Mouse (Mus musculus) hindbrain, embryonic 15.5 days (tissue): ENCODE results near the gene Prss48. TPM values are rescaled to one million over a fixed set of nuclear protein-coding genes. Genes with fewer than 3 reads are reported as not detected.

ENCODE experiments used
- ATAC-seq: fragments of 200-750 bp; cut with Nextera tagmentation; 2 replicates; pipeline ENCODE4 v1.8.0; 2017; ENCODE audit warnings: low read depth, moderate number of reproducible peaks, moderate TSS enrichment; ENCODE audit not compliant: low FRiP score
- H3K27ac ChIP-seq: fragments of 300-500 bp; sonication (generic); replicated peaks from 2 replicates; pipeline ENCODE4 v1.5.1; 2015; ENCODE audit warnings: mild to moderate bottlenecking, inconsistent platforms
- H3K27me3 ChIP-seq: fragments of 300-500 bp; sonication (generic); 2 replicates; pipeline ENCODE4 v1.6.1; 2015; ENCODE audit warnings: control low read depth, inconsistent platforms
- H3K36me3 ChIP-seq: fragments of 300-500 bp; sonication (generic); 2 replicates; pipeline ENCODE4 v1.6.1; 2015; ENCODE audit warnings: control low read depth, inconsistent platforms
- H3K4me1 ChIP-seq: fragments of 300-500 bp; sonication (generic); replicated peaks from 2 replicates; pipeline ENCODE4 v1.6.1; 2015; ENCODE audit warnings: control low read depth, inconsistent platforms
- H3K4me2 ChIP-seq: fragments of 300-500 bp; sonication (generic); 2 replicates; pipeline ENCODE4 v1.6.1; 2015; ENCODE audit warnings: moderate library complexity, mild to moderate bottlenecking, inconsistent platforms
- H3K4me3 ChIP-seq: fragments of 300-500 bp; sonication (generic); 2 replicates; pipeline ENCODE4 v1.5.1; 2015; ENCODE audit warnings: mild to moderate bottlenecking, inconsistent platforms
- H3K9ac ChIP-seq: fragments of 300-500 bp; sonication (generic); 2 replicates; pipeline ENCODE4 v1.6.1; 2015; ENCODE audit warnings: inconsistent platforms
- H3K9me3 ChIP-seq: fragments of 300-500 bp; sonication (generic); 2 replicates; pipeline ENCODE4 v1.6.1; 2016; ENCODE audit warnings: control low read depth, inconsistent platforms
- WGBS: fragments of 180-500 bp; shearing (Covaris S2); methylation state at CpG from one replicate; pipeline ENCODE4 v1.1.7; 2015; 5-methylcytosine and 5-hydroxymethylcytosine counted together
- polyA plus RNA-seq: library from polyadenylated mRNA; unstranded; fragments of >200 nt; fragmentation: Nextera tagmentation; extraction: Ambion mirVana; gene quantifications from 2 replicates; pipeline ENCODE4 v1.2.1, GENCODE M21; 2015

The Prss48 gene
- polyA plus RNA-seq, 1 experiment from 2014 or later = not detected

DNA sequence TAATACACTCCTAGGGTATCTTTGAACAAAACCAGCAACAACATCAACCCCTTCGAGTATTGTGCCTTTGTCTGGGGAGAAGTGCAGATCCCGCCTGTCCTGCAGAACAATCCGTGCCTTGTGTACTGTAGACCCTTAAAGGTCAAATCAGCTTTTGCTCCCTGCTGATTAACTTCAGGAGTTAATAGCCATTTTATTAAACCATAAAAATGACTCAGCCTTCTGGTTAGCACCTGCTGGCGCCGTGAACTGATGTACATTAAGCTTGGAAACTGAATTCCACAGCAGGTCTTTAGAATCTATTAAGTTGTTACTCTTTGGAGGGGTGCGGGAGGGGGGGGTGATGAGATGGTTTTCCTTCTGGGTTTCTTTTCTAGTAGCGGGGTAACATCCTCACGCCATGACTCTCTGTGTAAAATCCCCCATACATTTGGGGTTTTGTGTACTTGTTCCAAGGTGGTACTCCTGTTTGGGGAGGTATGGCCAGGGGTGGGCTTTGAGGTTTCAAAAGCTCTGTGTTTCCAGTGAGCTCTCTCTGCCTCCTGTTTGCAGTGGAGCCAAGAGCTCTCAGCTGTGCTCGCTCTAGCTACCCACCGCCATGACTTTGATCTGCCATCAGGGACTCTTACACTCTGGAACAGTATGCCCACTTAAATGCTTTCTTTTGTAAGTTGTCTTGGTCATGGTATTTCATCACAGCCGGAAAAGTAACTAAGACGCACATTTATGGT lies 21.9 kb upstream of the Prss48 start:
- no peak overlapping the region for H3K4me3 ChIP-seq
- ATAC-seq = no peak
- no peaks in the 10 kb centered on the region for H3K4me1 ChIP-seq
- 80% methylated on average over 12 of the region's 12 CpGs for WGBS
- no peaks in the 10 kb centered on the region for H3K36me3 ChIP-seq
- H3K9me3 ChIP-seq = no peaks in the 10 kb centered on the region
- H3K9ac ChIP-seq = no peak overlapping the region
- H3K27ac ChIP-seq = no peak overlapping the region
- H3K27me3 ChIP-seq = no peaks in the 10 kb centered on the region
- no peak overlapping the region for H3K4me2 ChIP-seq

DNA sequence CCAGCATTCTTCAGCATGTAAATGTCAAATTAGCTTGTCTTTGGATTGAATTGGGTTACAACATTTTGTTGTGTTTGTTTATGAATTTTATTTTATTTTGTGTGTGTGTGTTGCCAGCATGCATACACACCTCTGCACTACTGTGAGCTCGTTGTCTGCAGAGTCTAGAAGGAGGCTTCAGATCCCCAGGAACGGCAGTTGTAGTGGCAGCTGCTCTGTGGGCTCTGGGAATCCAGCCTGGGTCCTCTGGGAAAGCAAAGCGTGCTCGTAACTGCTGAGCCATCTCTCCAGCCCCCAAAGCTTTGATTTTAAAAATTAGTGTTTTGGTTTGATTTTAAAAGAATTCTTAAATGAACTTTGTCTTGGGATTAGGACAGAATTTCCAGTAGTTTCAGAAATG lies 19.4 kb upstream of the Prss48 start:
- Histone ChIP-seq H3K9ac (no peak overlapping the region), H3K4me1 (no peaks in the 10 kb centered on the region), H3K4me2 (no peak overlapping the region), H3K9me3 (no peaks in the 10 kb centered on the region), H3K36me3 (no peaks in the 10 kb centered on the region), H3K27me3 (no peaks in the 10 kb centered on the region), H3K27ac (no peak overlapping the region), H3K4me3 (no peak overlapping the region)
- no peak for ATAC-seq
- WGBS = 80% methylated on average over 4 of the region's 4 CpGs

DNA sequence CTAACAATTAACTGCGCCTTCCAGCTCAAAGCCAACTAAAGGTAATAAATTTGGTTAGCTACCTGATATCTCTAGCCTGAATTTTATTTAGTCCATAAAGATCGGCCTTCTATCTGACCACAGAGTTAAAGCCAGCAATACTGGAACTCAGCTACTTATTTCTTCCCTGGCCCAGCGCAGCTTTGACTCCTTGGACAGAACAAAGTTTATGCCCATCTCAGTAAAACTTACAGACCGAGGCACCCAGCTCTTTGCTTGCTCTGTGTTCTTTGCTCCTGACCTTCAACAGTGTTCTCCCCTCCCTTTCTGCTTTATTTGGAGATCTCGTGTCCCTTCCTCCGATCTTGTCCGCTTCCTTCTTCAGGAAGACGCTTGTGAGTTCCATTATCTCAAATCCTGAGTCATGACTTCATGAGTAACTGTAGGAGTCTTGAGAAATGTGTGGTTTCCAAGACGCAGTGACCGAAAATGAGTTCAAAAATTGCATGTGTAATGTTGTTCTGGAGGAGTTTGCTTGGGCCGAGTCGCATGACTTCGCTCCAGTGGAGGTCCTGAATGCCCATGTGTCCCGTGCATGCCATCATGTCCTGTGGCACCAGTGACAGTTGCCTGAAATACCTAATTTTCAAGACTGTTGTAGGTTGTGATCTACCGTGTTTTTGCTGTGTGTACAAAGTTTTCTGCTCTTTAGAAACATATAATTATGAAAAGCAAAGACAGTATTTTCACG lies 18.8 kb upstream of the Prss48 start:
- no peak overlapping the region for H3K4me2 ChIP-seq
- no peak overlapping the region for H3K27ac ChIP-seq
- 93% methylated on average over 16 of the region's 16 CpGs for WGBS
- no peaks in the 10 kb centered on the region for H3K9me3 ChIP-seq
- no peaks in the 10 kb centered on the region for H3K27me3 ChIP-seq
- no peak overlapping the region for H3K4me3 ChIP-seq
- ATAC-seq = no peak
- H3K36me3 ChIP-seq = no peaks in the 10 kb centered on the region
- no peaks in the 10 kb centered on the region for H3K4me1 ChIP-seq
- no peak overlapping the region for H3K9ac ChIP-seq

- 75% methylated on average over 8 of the region's 8 CpGs for WGBS
- Histone ChIP-seq H3K4me3 (no peak overlapping the region), H3K9ac (no peak overlapping the region), H3K27me3 (no peaks in the 10 kb centered on the region), H3K4me2 (no peak overlapping the region), H3K27ac (no peak overlapping the region), H3K9me3 (no peaks in the 10 kb centered on the region), H3K36me3 (no peaks in the 10 kb centered on the region), H3K4me1 (no peaks in the 10 kb centered on the region)
- ATAC-seq = no peak
These were observed 15.2 kb upstream of the Prss48 start for GRCm38 (mm10) chr3:86017484-86017883.

GRCm38 (mm10) chr3:86016965-86017364 lies 14.7 kb upstream of the Prss48 start:
- Histone ChIP-seq H3K9me3 (no peaks in the 10 kb centered on the region), H3K27me3 (no peaks in the 10 kb centered on the region), H3K4me3 (no peak overlapping the region), H3K4me1 (no peaks in the 10 kb centered on the region), H3K4me2 (no peak overlapping the region), H3K27ac (no peak overlapping the region), H3K36me3 (no peaks in the 10 kb centered on the region), H3K9ac (no peak overlapping the region)
- 95% methylated on average over 1 of the region's 1 CpGs for WGBS
- ATAC-seq = no peak

- H3K4me2 ChIP-seq = no peak overlapping the region
- H3K4me1 ChIP-seq = no peaks in the 10 kb centered on the region
- no peaks in the 10 kb centered on the region for H3K27me3 ChIP-seq
- ATAC-seq = no peak
- H3K9me3 ChIP-seq = no peaks in the 10 kb centered on the region
- no peaks in the 10 kb centered on the region for H3K36me3 ChIP-seq
- H3K27ac ChIP-seq = no peak overlapping the region
- H3K9ac ChIP-seq = no peak overlapping the region
- WGBS = 83% methylated on average over 10 of the region's 10 CpGs
- no peak overlapping the region for H3K4me3 ChIP-seq
These were observed 11.5 kb upstream of the Prss48 start for GRCm38 (mm10) chr3:86013837-86014236.

- Histone ChIP-seq H3K4me2 (no peak overlapping the region), H3K36me3 (no peaks in the 10 kb centered on the region), H3K4me3 (no peak overlapping the region), H3K4me1 (no peaks in the 10 kb centered on the region), H3K27me3 (no peaks in the 10 kb centered on the region), H3K9ac (no peak overlapping the region), H3K27ac (no peak overlapping the region), H3K9me3 (no peaks in the 10 kb centered on the region)
- no peak for ATAC-seq
- 63% methylated on average over 3 of the region's 3 CpGs for WGBS
These were observed 9.5 kb upstream of the Prss48 start for GRCm38 (mm10) chr3:86011833-86012232.

DNA sequence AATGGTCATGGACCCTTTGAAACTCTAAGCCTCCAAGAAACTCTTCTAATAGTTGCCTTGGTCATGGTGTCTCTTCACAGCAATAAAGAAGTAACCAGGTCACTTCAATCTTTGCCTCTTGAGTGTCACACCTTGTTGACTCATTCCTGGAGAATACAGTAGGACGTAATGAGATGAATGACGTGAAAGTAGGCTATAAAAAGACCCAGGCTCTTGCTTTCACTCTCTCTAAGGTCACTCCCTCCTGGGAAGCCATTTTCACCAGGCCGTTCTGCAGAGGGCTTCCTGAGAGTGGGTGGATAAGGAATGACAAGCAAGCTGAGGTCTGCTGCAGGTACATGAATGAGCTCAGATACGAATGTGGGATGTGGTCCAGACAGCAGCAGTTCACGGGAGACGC lies 9.1 kb upstream of the Prss48 start:
- no peak overlapping the region for H3K9ac ChIP-seq
- H3K36me3 ChIP-seq = no peaks in the 10 kb centered on the region
- no peak overlapping the region for H3K27ac ChIP-seq
- H3K4me2 ChIP-seq = no peak overlapping the region
- H3K4me1 ChIP-seq = no peaks in the 10 kb centered on the region
- H3K4me3 ChIP-seq = no peak overlapping the region
- WGBS = 86% methylated on average over 6 of the region's 6 CpGs
- H3K9me3 ChIP-seq = no peaks in the 10 kb centered on the region
- no peaks in the 10 kb centered on the region for H3K27me3 ChIP-seq
- ATAC-seq = no peak

DNA sequence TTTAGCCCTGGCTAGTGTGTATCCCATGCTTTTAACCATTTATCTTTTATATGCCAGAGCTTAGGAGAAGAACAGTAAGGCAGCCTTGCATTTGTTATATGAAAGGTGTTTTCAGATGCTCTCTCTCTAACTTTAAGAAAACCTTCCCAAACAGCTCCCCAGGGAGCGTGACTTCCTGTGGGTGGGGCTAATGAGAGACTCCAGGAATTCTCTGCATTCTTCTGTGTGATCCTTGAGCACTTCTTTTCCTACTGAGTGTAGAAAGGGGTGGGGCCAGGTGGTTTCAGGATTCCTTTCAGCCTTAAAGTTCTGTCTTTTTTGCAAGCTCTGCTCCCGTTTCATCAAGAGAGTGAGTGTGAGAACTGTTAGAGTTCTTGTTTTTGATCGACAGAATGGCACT lies 8.3 kb upstream of the Prss48 start:
- 75% methylated on average over 3 of the region's 3 CpGs for WGBS
- no peak overlapping the region for H3K4me2 ChIP-seq
- no peaks in the 10 kb centered on the region for H3K4me1 ChIP-seq
- H3K27ac ChIP-seq = no peak overlapping the region
- no peak overlapping the region for H3K9ac ChIP-seq
- H3K36me3 ChIP-seq = no peaks in the 10 kb centered on the region
- H3K27me3 ChIP-seq = no peaks in the 10 kb centered on the region
- ATAC-seq = no peak
- no peaks in the 10 kb centered on the region for H3K9me3 ChIP-seq
- H3K4me3 ChIP-seq = no peak overlapping the region

- ATAC-seq = no peak
- Histone ChIP-seq H3K4me1 (no peaks in the 10 kb centered on the region), H3K36me3 (no peaks in the 10 kb centered on the region), H3K4me2 (no peak overlapping the region), H3K9me3 (no peaks in the 10 kb centered on the region), H3K4me3 (no peak overlapping the region), H3K27me3 (no peaks in the 10 kb centered on the region), H3K9ac (no peak overlapping the region), H3K27ac (no peak overlapping the region)
- 91% methylated on average over 10 of the region's 10 CpGs for WGBS
These were observed 2.5 kb upstream of the Prss48 start for GRCm38 (mm10) chr3:86004751-86005150.

DNA sequence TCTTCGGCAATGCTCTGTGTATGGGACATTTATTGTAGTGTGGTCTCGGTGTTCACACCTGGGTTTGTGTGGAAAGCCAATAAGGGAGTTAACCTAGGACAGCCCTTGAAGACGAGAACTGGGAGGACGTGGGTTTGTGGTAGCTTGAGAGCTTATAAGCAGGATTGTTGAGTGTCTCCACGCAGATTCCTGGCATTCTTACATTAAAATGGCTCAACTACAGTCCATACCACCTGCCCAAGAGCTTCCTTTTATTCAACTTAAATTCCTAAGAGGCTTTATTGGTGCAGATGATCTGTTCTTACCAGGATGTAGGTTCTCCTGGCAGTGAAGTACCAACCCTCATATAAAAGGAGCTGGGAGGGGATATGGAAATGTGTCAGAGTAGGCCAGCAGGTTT lies 649 bp upstream of the Prss48 start:
- H3K4me3 ChIP-seq = no peak overlapping the region
- H3K36me3 ChIP-seq = no peaks in the 10 kb centered on the region
- H3K9me3 ChIP-seq = no peaks in the 10 kb centered on the region
- ATAC-seq = no peak
- no peak overlapping the region for H3K4me2 ChIP-seq
- no peak overlapping the region for H3K27ac ChIP-seq
- no peaks in the 10 kb centered on the region for H3K27me3 ChIP-seq
- 92% methylated on average over 5 of the region's 5 CpGs for WGBS
- H3K4me1 ChIP-seq = no peaks in the 10 kb centered on the region
- H3K9ac ChIP-seq = no peak overlapping the region

- WGBS = 94% methylated on average over 3 of the region's 3 CpGs
- no peak for ATAC-seq
- no peak overlapping the region for H3K4me3 ChIP-seq
- no peaks in the 10 kb centered on the region for H3K36me3 ChIP-seq
- no peaks in the 10 kb centered on the region for H3K9me3 ChIP-seq
- H3K27ac ChIP-seq = no peak overlapping the region
- H3K9ac ChIP-seq = no peak overlapping the region
- H3K4me2 ChIP-seq = no peak overlapping the region
- H3K27me3 ChIP-seq = no peaks in the 10 kb centered on the region
- H3K4me1 ChIP-seq = no peaks in the 10 kb centered on the region
These were observed 1.0 kb downstream of the Prss48 start for GRCm38 (mm10) chr3:86001271-86001670.
